Mouse (Mus musculus) MEL (cell line): ENCODE results near the gene Rexo4. TPM values are rescaled to one million over a fixed set of nuclear protein-coding genes. Genes with fewer than 3 reads are reported as not detected.

Source experiments
- DNase-seq: peaks from one replicate; pipeline ENCODE4 v3.0.0; 2011; ENCODE audit warnings: low read depth, low spot score
- H3K27ac ChIP-seq: 2 replicates; pipeline ENCODE4 v1.5.1; 2012; ENCODE audit warnings: low read depth, mild to moderate bottlenecking, control low read depth, low read length, moderate library complexity; ENCODE audit not compliant: control insufficient read depth
- H3K27me3 ChIP-seq, 2 experiments: fragments of 150-350 bp in 1 of 2; sonication (generic) in 1 of 2; 2 replicates each; pipeline ENCODE4 v1.6.1; 2012; ENCODE audit warnings: low read length in 2 of 2, mild to moderate bottlenecking in 2 of 2, improper control_type of control experiment in 1 of 2, moderate library complexity in 1 of 2; ENCODE audit not compliant: insufficient read depth in 2 of 2, control insufficient read depth in 1 of 2
- H3K36me3 ChIP-seq, 2 experiments: 2 replicates each; pipeline ENCODE4 v1.6.1; 2012 to 2014; ENCODE audit warnings: low read length in 2 of 2, improper control_type of control experiment in 1 of 2, inconsistent platforms in 1 of 2, mild to moderate bottlenecking in 1 of 2; ENCODE audit not compliant: insufficient read depth in 2 of 2, control insufficient read depth in 1 of 2
- H3K4me1 ChIP-seq, 2 experiments: fragments of 150-350 bp in 1 of 2; sonication (generic) in 1 of 2; 2 replicates each; pipeline ENCODE4 v1.6.1; 2012; ENCODE audit warnings: low read length in 2 of 2, improper control_type of control experiment in 1 of 2, mild to moderate bottlenecking in 1 of 2; ENCODE audit not compliant: insufficient read depth in 2 of 2, control insufficient read depth in 1 of 2
- H3K4me3 ChIP-seq, 2 experiments: fragments of 150-350 bp in 1 of 2; sonication (generic) in 1 of 2; 2 replicates each; pipeline ENCODE4 v1.5.1; 2012; ENCODE audit warnings: low read depth in 2 of 2, low read length in 2 of 2, mild to moderate bottlenecking in 2 of 2, moderate library complexity in 2 of 2, control low read depth in 1 of 2, improper control_type of control experiment in 1 of 2; ENCODE audit not compliant: control insufficient read depth in 1 of 2, insufficient read depth in 1 of 2
- H3K79me2 ChIP-seq: 2 replicates; pipeline ENCODE4 v1.6.1; 2012; ENCODE audit warnings: mild to moderate bottlenecking, low read length, moderate library complexity; ENCODE audit not compliant: control insufficient read depth, poor library complexity, insufficient read depth
- H3K9ac ChIP-seq: 2 replicates; pipeline ENCODE4 v1.6.1; 2012; ENCODE audit warnings: low read depth, mild to moderate bottlenecking, control low read depth, low read length, moderate library complexity; ENCODE audit not compliant: control insufficient read depth, poor library complexity, severe bottlenecking
- H3K9me3 ChIP-seq: fragments of 150-350 bp; sonication (generic); replicated peaks from 2 replicates; pipeline ENCODE4 v1.6.1; 2012; ENCODE audit warnings: mild to moderate bottlenecking, low read length, improper control_type of control experiment, moderate library complexity; ENCODE audit not compliant: insufficient read depth
- BHLHE40 ChIP-seq: IDR thresholded peaks from 2 replicates; pipeline ENCODE4 v1.6.1; 2012; ENCODE audit warnings: low read depth, mild to moderate bottlenecking, inconsistent platforms, low read length, improper control_type of control experiment, borderline replicate concordance
- CHD2 ChIP-seq: IDR thresholded peaks from 2 replicates; pipeline ENCODE4 v1.6.1; 2011; ENCODE audit warnings: low read length, improper control_type of control experiment
- CTCF ChIP-seq, 3 experiments: IDR thresholded peaks in 2 of 3; conservative IDR thresholded peaks in 1 of 3; 2 replicates each; pipeline ENCODE4 v1.5.1; 2011 to 2012; ENCODE audit warnings: low read length in 3 of 3, low read depth in 2 of 3, mild to moderate bottlenecking in 2 of 3, improper control_type of control experiment in 1 of 3, inconsistent platforms in 1 of 3, mixed read lengths in 1 of 3, moderate library complexity in 1 of 3; ENCODE audit not compliant: control insufficient read depth in 1 of 3, insufficient read depth in 1 of 3, poor library complexity in 1 of 3, severe bottlenecking in 1 of 3
- E2F4 ChIP-seq: IDR thresholded peaks from 2 replicates; pipeline ENCODE4 v1.6.1; 2011; ENCODE audit warnings: low read depth, low read length, improper control_type of control experiment, borderline replicate concordance
- ETS1 ChIP-seq: IDR thresholded peaks from 2 replicates; pipeline ENCODE4 v1.6.1; 2012; ENCODE audit warnings: low read depth, mild to moderate bottlenecking, inconsistent platforms, low read length, improper control_type of control experiment, moderate library complexity
- GABPA ChIP-seq: IDR thresholded peaks from 2 replicates; pipeline ENCODE4 v1.6.1; 2012; ENCODE audit warnings: low read depth, mild to moderate bottlenecking, inconsistent platforms, low read length, improper control_type of control experiment, moderate library complexity
- GATA1 ChIP-seq: IDR thresholded peaks from 2 replicates; pipeline ENCODE4 v1.6.1; 2011; ENCODE audit warnings: low read depth, low read length, improper control_type of control experiment
- HCFC1 ChIP-seq: IDR thresholded peaks from 2 replicates; pipeline ENCODE4 v1.6.1; 2012; ENCODE audit warnings: low read depth, mild to moderate bottlenecking, inconsistent platforms, low read length, improper control_type of control experiment, moderate library complexity
- JUND ChIP-seq: IDR thresholded peaks from 2 replicates; pipeline ENCODE4 v1.6.1; 2011; ENCODE audit warnings: low read depth, mild to moderate bottlenecking, improper control_type of control experiment, low read length
- KAT2A ChIP-seq: conservative IDR thresholded peaks from 2 replicates; pipeline ENCODE4 v1.6.1; 2012; ENCODE audit warnings: low read depth, low read length, improper control_type of control experiment, inconsistent platforms
- MAX ChIP-seq: IDR thresholded peaks from 2 replicates; pipeline ENCODE4 v1.6.1; 2011; ENCODE audit warnings: low read length, improper control_type of control experiment
- MXI1 ChIP-seq: IDR thresholded peaks from 2 replicates; pipeline ENCODE4 v1.6.1; 2011; ENCODE audit warnings: mild to moderate bottlenecking, low read depth, low read length, improper control_type of control experiment
- MYB ChIP-seq: IDR thresholded peaks from 2 replicates; pipeline ENCODE4 v1.6.1; 2011; ENCODE audit warnings: mild to moderate bottlenecking, low read depth, low read length, improper control_type of control experiment
- MYC ChIP-seq: IDR thresholded peaks from 2 replicates; pipeline ENCODE4 v1.6.1; 2011; ENCODE audit warnings: low read depth, mild to moderate bottlenecking, low read length, improper control_type of control experiment, moderate library complexity
- NELFE ChIP-seq: IDR thresholded peaks from 2 replicates; pipeline ENCODE4 v1.6.1; 2011; ENCODE audit warnings: low read depth, low read length, improper control_type of control experiment
- NRF1 ChIP-seq: IDR thresholded peaks from 2 replicates; pipeline ENCODE4 v1.6.1; 2014; ENCODE audit warnings: low read depth, mild to moderate bottlenecking, inconsistent platforms, low read length, improper control_type of control experiment, moderate library complexity; ENCODE audit not compliant: poor library complexity, insufficient read depth, severe bottlenecking
- POLR2A ChIP-seq, 2 experiments: IDR thresholded peaks; 2 replicates each; pipeline ENCODE4 v1.6.1; 2011 to 2012; ENCODE audit warnings: low read length in 2 of 2, mild to moderate bottlenecking in 2 of 2, control low read depth in 1 of 2, improper control_type of control experiment in 1 of 2, low read depth in 1 of 2, moderate library complexity in 1 of 2; ENCODE audit not compliant: control insufficient read depth in 1 of 2, insufficient read depth in 1 of 2, poor library complexity in 1 of 2
- RCOR1 ChIP-seq: IDR thresholded peaks from 2 replicates; pipeline ENCODE4 v1.6.1; 2012; ENCODE audit warnings: low read depth, mild to moderate bottlenecking, inconsistent platforms, low read length, improper control_type of control experiment
- SIN3A ChIP-seq: IDR thresholded peaks from 2 replicates; pipeline ENCODE4 v1.6.1; 2012; ENCODE audit warnings: low read length, improper control_type of control experiment, inconsistent platforms
- TBP ChIP-seq: IDR thresholded peaks from 2 replicates; pipeline ENCODE4 v1.8.0; 2011; ENCODE audit warnings: low read depth, low read length, improper control_type of control experiment
- TCF12 ChIP-seq: IDR thresholded peaks from 2 replicates; pipeline ENCODE4 v1.6.1; 2014; ENCODE audit warnings: low read depth, mild to moderate bottlenecking, inconsistent platforms, low read length, improper control_type of control experiment, moderate library complexity
- UBTF ChIP-seq: IDR thresholded peaks from 2 replicates; pipeline ENCODE4 v1.6.1; 2012; ENCODE audit warnings: low read depth, mild to moderate bottlenecking, inconsistent platforms, low read length, improper control_type of control experiment, moderate library complexity, borderline replicate concordance; ENCODE audit not compliant: insufficient read depth
- USF1 ChIP-seq: IDR thresholded peaks from 2 replicates; pipeline ENCODE4 v1.6.1; 2014; ENCODE audit warnings: low read depth, mild to moderate bottlenecking, inconsistent platforms, low read length, improper control_type of control experiment, moderate library complexity
- USF2 ChIP-seq, 2 experiments: IDR thresholded peaks; 2 replicates each; pipeline ENCODE4 v1.6.1; 2011 to 2012; ENCODE audit warnings: improper control_type of control experiment in 2 of 2, low read length in 2 of 2, borderline replicate concordance in 1 of 2, inconsistent platforms in 1 of 2, low read depth in 1 of 2, mild to moderate bottlenecking in 1 of 2; ENCODE audit not compliant: insufficient read depth in 1 of 2
- ZKSCAN1 ChIP-seq: IDR thresholded peaks from 2 replicates; pipeline ENCODE4 v1.6.1; 2012; ENCODE audit warnings: low read depth, mild to moderate bottlenecking, inconsistent platforms, low read length, improper control_type of control experiment, moderate library complexity
- ZMIZ1 ChIP-seq: IDR thresholded peaks from 2 replicates; pipeline ENCODE4 v1.6.1; 2012; ENCODE audit warnings: low read depth, mild to moderate bottlenecking, inconsistent platforms, low read length, improper control_type of control experiment, moderate library complexity
- ZNF384 ChIP-seq: IDR thresholded peaks from 2 replicates; pipeline ENCODE4 v1.6.1; 2012; ENCODE audit warnings: low read depth, mild to moderate bottlenecking, inconsistent platforms, low read length, improper control_type of control experiment
- polyA plus RNA-seq, 2 experiments: library from polyadenylated mRNA; stranded (reverse) in 1 of 2; unstranded in 1 of 2; fragments of >175 nt in 1 of 2; fragments of >200 nt in 1 of 2; gene quantifications; 2 replicates each; pipeline versions ENCODE4 v1.2.1 to v1.2.4; 2012; ENCODE audit warnings: low replicate concordance in 2 of 2, low read depth in 1 of 2; ENCODE audit not compliant: insufficient read length in 2 of 2, insufficient read depth in 1 of 2, missing spikeins in 1 of 2
- total RNA-seq: library from RNA; depleted of rRNA; stranded (reverse); fragments of 300-350 nt; gene quantifications from 2 replicates; pipeline ENCODE4 v1.2.3, GENCODE M21; 2012

Rexo4 gene
- total and polyA plus RNA-seq, 3 experiments = 52.4 to 66.6 TPM; not detected in 1

DNA sequence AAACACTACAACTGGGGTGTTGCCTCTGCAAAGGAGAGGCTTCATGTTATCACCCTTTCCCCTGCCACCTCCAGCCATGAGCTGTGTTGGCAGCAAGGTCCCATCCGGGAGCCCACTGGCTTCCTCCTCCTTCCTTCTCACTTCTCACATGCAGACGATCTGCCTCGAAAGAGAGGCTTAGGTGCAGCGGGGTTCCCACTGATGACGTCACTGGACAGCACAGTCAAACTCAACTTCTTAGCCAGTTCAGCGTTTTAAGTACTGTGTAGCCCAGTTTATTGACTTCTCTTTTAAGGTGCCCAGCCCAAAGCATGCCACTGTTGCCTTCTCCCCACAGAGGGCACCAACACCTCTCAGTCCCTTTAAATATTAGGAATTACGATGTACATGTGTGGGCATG, 43.5 kb upstream of the Rexo4 start:
- Histone ChIP-seq H3K36me3 (peaks cover 0 to 15% of the 10 kb centered on the region in 2 experiments; a peak in 2 of 4 replicates), H3K79me2 (peaks cover 21% of the 10 kb centered on the region)
- peak; percentile 72 for DNase-seq
- TF ChIP-seq CTCF (IDR thresholded peaks at IDR 0.05 in 2 of 3, conservative IDR thresholded peaks at IDR 0.05 in 1 of 3; ENCODE audit: control insufficient read depth in 1 of 3, insufficient read depth in 1 of 3, low read depth in 2 of 3, low read length in 3 of 3, poor library complexity in 1 of 3, severe bottlenecking in 1 of 3) (no peak), USF2 (IDR thresholded peaks at IDR 0.05; ENCODE audit: borderline replicate concordance in 1 of 2, insufficient read depth in 1 of 2, low read depth in 1 of 2, low read length in 2 of 2) (no peak), RCOR1 (no peak), MYC (no peak), ZKSCAN1 (no peak), NELFE (no peak), CHD2 (no peak), ETS1 (0 out of 2 replicates have a peak, but pooled peaks have one; percentile 10), NRF1 (no peak), KAT2A (no peak), GABPA (no peak), BHLHE40 (no peak), MYB (no peak), MXI1 (0 out of 2 replicates have a peak, but pooled peaks have one; percentile 47), JUND (no peak), POLR2A (IDR thresholded peaks at IDR 0.05; ENCODE audit: control insufficient read depth in 1 of 2, insufficient read depth in 1 of 2, low read depth in 1 of 2, low read length in 2 of 2, poor library complexity in 1 of 2) (no peak; a peak in 1 of 4 replicates), ZMIZ1 (no peak), MAX (0 out of 2 replicates have a peak, but pooled peaks have one; percentile 9)
- TF ChIP-seq, all 39 proteins: peak for 3
- Histone ChIP-seq H3K4me1 (peaks cover 14 to 46% of the 10 kb centered on the region in 2 experiments), H3K9ac (peak overlapping the region; percentile 59), H3K9me3 (no peaks in the 10 kb centered on the region), H3K27me3 (no peaks in the 10 kb centered on the region), H3K27ac (peak overlapping the region; percentile 62), H3K4me3 (peak overlapping the region; percentile 34 to 59)

DNA sequence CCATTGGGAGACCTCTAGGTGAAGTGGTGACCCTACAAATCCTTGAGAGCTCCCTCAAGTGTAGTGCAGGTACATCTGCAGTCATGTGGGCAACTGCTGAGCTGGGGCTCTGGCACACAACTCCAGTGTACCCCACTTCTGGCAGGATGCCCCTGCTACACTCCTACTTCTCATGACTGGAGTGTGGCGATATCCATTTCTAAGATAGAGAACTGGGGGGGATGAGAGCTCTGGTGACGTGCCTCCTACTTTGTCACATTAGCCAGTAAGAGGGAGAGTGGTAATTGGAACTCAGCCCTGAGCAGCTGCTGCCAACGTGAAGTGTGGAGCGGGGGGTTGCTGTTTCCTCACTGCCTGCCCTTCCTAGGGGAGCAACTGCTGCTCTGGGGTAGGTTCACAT, 42.1 kb upstream of the Rexo4 start:
- peak overlapping the region; percentile 58 for H3K27ac ChIP-seq
- no peaks in the 10 kb centered on the region for H3K27me3 ChIP-seq
- no peaks in the 10 kb centered on the region for H3K9me3 ChIP-seq
- H3K79me2 ChIP-seq = peaks cover 15% of the 10 kb centered on the region
- peaks cover 0 to 13% of the 10 kb centered on the region in 2 experiments; a peak in 2 of 4 replicates for H3K36me3 ChIP-seq
- peak; percentile 82 for DNase-seq
- H3K4me1 ChIP-seq = peaks cover 14 to 41% of the 10 kb centered on the region in 2 experiments
- peak overlapping the region; percentile 55 for H3K9ac ChIP-seq
- peak overlapping the region; percentile 41 to 72 for H3K4me3 ChIP-seq
- TF ChIP-seq CTCF (IDR thresholded peaks at IDR 0.05 in 2 of 3, conservative IDR thresholded peaks at IDR 0.05 in 1 of 3; ENCODE audit: control insufficient read depth in 1 of 3, insufficient read depth in 1 of 3, low read depth in 2 of 3, low read length in 3 of 3, poor library complexity in 1 of 3, severe bottlenecking in 1 of 3) = no peak
- TF ChIP-seq RCOR1 = no peak
- peak; percentile 58; the same call in 1 of the 2 replicates for TF ChIP-seq USF1
- TF ChIP-seq MXI1 = peak; percentile 58; the same call in 1 of the 2 replicates
- TF ChIP-seq KAT2A = 0 out of 2 replicates have a peak, but pooled peaks have one; percentile 20
- TF ChIP-seq ZNF384 = no peak
- no peak for TF ChIP-seq UBTF
- peak; percentile 72 for TF ChIP-seq TCF12
- TF ChIP-seq POLR2A (IDR thresholded peaks at IDR 0.05; ENCODE audit: control insufficient read depth in 1 of 2, insufficient read depth in 1 of 2, low read depth in 1 of 2, low read length in 2 of 2, poor library complexity in 1 of 2) = peak in 1 of 2 experiments; percentile 53; a peak in 1 of 4 replicates
- 0 out of 2 replicates have a peak, but pooled peaks have one; percentile 12 for TF ChIP-seq HCFC1
- TF ChIP-seq E2F4 = no peak
- peak; percentile 20; the same call in 1 of the 2 replicates for TF ChIP-seq TBP
- no peak; the same call in 1 of the 2 replicates for TF ChIP-seq MAX
- peak; percentile 44; the same call in 1 of the 2 replicates for TF ChIP-seq GATA1
- peak; percentile 91 for TF ChIP-seq ETS1
- peak; percentile 35; the same call in 1 of the 2 replicates for TF ChIP-seq NELFE
- TF ChIP-seq BHLHE40 = peak; percentile 40; the same call in 1 of the 2 replicates
- TF ChIP-seq JUND = no peak
- TF ChIP-seq ZMIZ1 = peak; percentile 60; the same call in 1 of the 2 replicates
- TF ChIP-seq SIN3A = peak; percentile 84
- TF ChIP-seq MYB = no peak
